Mouse (Mus musculus) forebrain, postnatal 0 days (tissue): ENCODE results near the gene Disp2. TPM values are rescaled to one million over a fixed set of nuclear protein-coding genes. Genes with fewer than 3 reads are reported as not detected.

Experiments used
- ATAC-seq: fragments of 200-750 bp; cut with Nextera tagmentation; 2 replicates; pipeline ENCODE4 v1.8.0; 2017; ENCODE audit warnings: mild to moderate bottlenecking, moderate library complexity
- DNase-seq: peaks from one replicate; pipeline ENCODE4 v3.0.0-alpha.2; 2015
- H3K27ac ChIP-seq: fragments of 300-500 bp; sonication (generic); 2 replicates; pipeline ENCODE4 v1.5.1; 2014; ENCODE audit warnings: low read depth, mild to moderate bottlenecking, antibody characterized with exemption, low read length, moderate library complexity, mixed read lengths
- H3K27me3 ChIP-seq: fragments of 300-500 bp; sonication (generic); 2 replicates; pipeline ENCODE4 v1.6.1; 2014; ENCODE audit warnings: mild to moderate bottlenecking, low read length, mixed read lengths; ENCODE audit not compliant: insufficient read depth
- H3K36me3 ChIP-seq: fragments of 300-500 bp; sonication (generic); 2 replicates; pipeline ENCODE4 v1.6.1; 2014; ENCODE audit warnings: mild to moderate bottlenecking, moderate library complexity; ENCODE audit not compliant: insufficient read depth
- H3K4me1 ChIP-seq: fragments of 300-500 bp; sonication (generic); 2 replicates; pipeline ENCODE4 v1.6.1; 2014; ENCODE audit warnings: antibody characterized with exemption; ENCODE audit not compliant: insufficient read depth
- H3K4me2 ChIP-seq: fragments of 300-500 bp; sonication (generic); 2 replicates; pipeline ENCODE4 v1.6.1; 2014; ENCODE audit warnings: low read depth, mild to moderate bottlenecking, moderate library complexity
- H3K4me3 ChIP-seq: fragments of 300-500 bp; sonication (generic); 2 replicates; pipeline ENCODE4 v1.5.1; 2014; ENCODE audit warnings: low read depth, low read length, mixed read lengths
- H3K9ac ChIP-seq: fragments of 300-500 bp; sonication (generic); 2 replicates; pipeline ENCODE4 v1.6.1; 2014; ENCODE audit warnings: mild to moderate bottlenecking
- H3K9me3 ChIP-seq: fragments of 300-500 bp; sonication (generic); 2 replicates; pipeline ENCODE4 v1.6.1; 2016; ENCODE audit warnings: low read length
- CTCF ChIP-seq: sonication (generic); IDR thresholded peaks from 2 replicates; pipeline ENCODE4 v1.5.1; 2016; ENCODE audit warnings: antibody characterized with exemption, control low read depth, low read depth
- WGBS: fragments of 180-500 bp; shearing (Covaris S2); extraction: QIAGEN DNeasy Blood & Tissue Kit; methylation state at CpG from one replicate; pipeline ENCODE4 v1.1.7; 2014; 5-methylcytosine and 5-hydroxymethylcytosine counted together
- polyA plus RNA-seq: library from polyadenylated mRNA; unstranded; fragments of >200 nt; fragmentation: Nextera tagmentation; extraction: Ambion mirVana; gene quantifications from 2 replicates; pipeline ENCODE4 v1.2.1, GENCODE M21; 2015
- total RNA-seq: library from RNA; depleted of rRNA; stranded (reverse); fragments of >200 nt; gene quantifications from 2 replicates; pipeline ENCODE4 v1.2.3, GENCODE M21; 2014

The Disp2 gene
- total and polyA plus RNA-seq, 2 experiments from 2014 or later, result 40.4 to 91.3 TPM

- 38% methylated on average over 3 of the region's 4 CpGs for WGBS
- H3K36me3 ChIP-seq, result no peaks in the 10 kb centered on the region
- no peak overlapping the region for H3K4me3 ChIP-seq
- no peaks in the 10 kb centered on the region for H3K27me3 ChIP-seq
- H3K9me3 ChIP-seq, result no peaks in the 10 kb centered on the region
- H3K9ac ChIP-seq, result no peak overlapping the region
- H3K4me1 ChIP-seq, result no peaks in the 10 kb centered on the region; the same call in 1 of the 2 replicates
- DNase-seq (peak; percentile 60), ATAC-seq (peak; percentile 54)
- TF ChIP-seq CTCF, result no peak
- H3K4me2 ChIP-seq, result no peak overlapping the region
- H3K27ac ChIP-seq, result peak overlapping the region; percentile 64; the same call in 1 of the 2 replicates
These were observed 3.7 kb upstream of the Disp2 start for GRCm38 (mm10) chr2:118775846-118776245.

DNA sequence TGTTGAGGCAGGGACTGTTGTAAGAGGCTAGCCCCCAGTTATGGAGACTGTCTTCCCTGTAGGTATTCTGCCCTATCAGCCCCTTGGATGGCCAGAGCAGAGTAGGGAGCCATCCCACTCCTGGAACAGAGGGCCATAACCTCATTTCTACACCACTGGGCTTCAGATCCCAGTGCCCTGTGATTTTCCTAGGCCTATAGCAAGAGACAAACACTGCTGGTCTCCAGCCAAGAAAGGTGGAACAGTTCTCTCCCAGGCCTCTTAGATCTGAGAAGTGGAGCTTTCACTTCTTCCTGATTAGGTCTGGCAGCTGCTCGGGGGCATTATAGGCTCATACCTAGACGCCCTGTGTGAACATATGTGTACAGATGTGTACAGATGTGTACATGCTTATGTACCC, 3.2 kb upstream of the Disp2 start:
- ATAC-seq (no peak), DNase-seq (no peak)
- Histone ChIP-seq H3K4me3 (no peak overlapping the region), H3K9ac (no peak overlapping the region), H3K4me2 (no peak overlapping the region), H3K9me3 (no peaks in the 10 kb centered on the region), H3K27me3 (no peaks in the 10 kb centered on the region), H3K4me1 (no peaks in the 10 kb centered on the region; the same call in 1 of the 2 replicates), H3K36me3 (no peaks in the 10 kb centered on the region), H3K27ac (peak overlapping the region; percentile 64; the same call in 1 of the 2 replicates)
- 61% methylated on average over 2 of the region's 2 CpGs for WGBS
- TF ChIP-seq CTCF, result no peak

DNA sequence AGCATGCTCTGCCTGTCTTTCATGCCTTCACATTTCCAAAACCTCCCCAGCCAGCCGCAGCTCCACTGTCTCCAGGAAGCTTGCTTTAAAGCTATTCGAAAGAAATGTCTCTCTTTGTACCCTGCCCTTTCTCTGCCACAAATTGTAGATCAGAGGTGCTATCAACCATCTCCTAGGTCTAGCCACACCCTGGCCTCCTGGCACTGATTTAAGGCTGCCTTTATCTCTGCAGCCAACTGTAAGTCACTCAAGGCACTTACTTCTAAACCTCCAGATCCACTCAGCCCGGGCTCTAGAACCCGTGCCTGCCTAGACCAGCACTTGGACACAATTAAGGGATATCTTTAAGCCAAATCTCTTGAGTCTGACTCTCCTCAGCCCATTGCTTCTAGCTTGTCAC, 1.1 kb upstream of the Disp2 start:
- 79% methylated on average over 4 of the region's 4 CpGs for WGBS
- Histone ChIP-seq H3K27me3 (no peaks in the 10 kb centered on the region), H3K4me2 (no peak overlapping the region), H3K36me3 (no peaks in the 10 kb centered on the region), H3K9ac (no peak overlapping the region), H3K4me3 (no peak overlapping the region), H3K4me1 (no peaks in the 10 kb centered on the region; the same call in 1 of the 2 replicates), H3K9me3 (no peaks in the 10 kb centered on the region), H3K27ac (no peak overlapping the region)
- ATAC-seq, result no peak
- TF ChIP-seq CTCF, result no peak
- DNase-seq, result no peak

GRCm38 (mm10) chr2:118779065-118779464, 454 bp upstream of the Disp2 start:
- Histone ChIP-seq H3K4me2 (peak overlapping the region; percentile 71), H3K27ac (no peak overlapping the region; the same call in 1 of the 2 replicates), H3K36me3 (no peaks in the 10 kb centered on the region), H3K9me3 (no peaks in the 10 kb centered on the region), H3K27me3 (no peaks in the 10 kb centered on the region), H3K4me1 (no peaks in the 10 kb centered on the region; the same call in 1 of the 2 replicates), H3K4me3 (peak overlapping the region; percentile 44), H3K9ac (peak overlapping the region; percentile 57; the same call in 1 of the 2 replicates)
- ATAC-seq (peak; percentile 7), DNase-seq (no peak)
- 7% methylated on average over 10 of the region's 10 CpGs for WGBS
- TF ChIP-seq CTCF, result no peak

- H3K36me3 ChIP-seq, result peaks cover 5% of the 10 kb centered on the region; the same call in 1 of the 2 replicates
- H3K9me3 ChIP-seq, result no peaks in the 10 kb centered on the region
- peak overlapping the region; percentile 71; the same call in 1 of the 2 replicates for H3K4me2 ChIP-seq
- H3K9ac ChIP-seq, result no peak overlapping the region
- ATAC-seq (no peak), DNase-seq (no peak)
- no peaks in the 10 kb centered on the region; the same call in 1 of the 2 replicates for H3K4me1 ChIP-seq
- 29% methylated on average over 1 of the region's 1 CpGs for WGBS
- H3K27ac ChIP-seq, result no peak overlapping the region
- no peaks in the 10 kb centered on the region for H3K27me3 ChIP-seq
- no peak for TF ChIP-seq CTCF
- no peak overlapping the region for H3K4me3 ChIP-seq
These were observed 1.6 kb downstream of the Disp2 start for GRCm38 (mm10) chr2:118781115-118781514.

DNA sequence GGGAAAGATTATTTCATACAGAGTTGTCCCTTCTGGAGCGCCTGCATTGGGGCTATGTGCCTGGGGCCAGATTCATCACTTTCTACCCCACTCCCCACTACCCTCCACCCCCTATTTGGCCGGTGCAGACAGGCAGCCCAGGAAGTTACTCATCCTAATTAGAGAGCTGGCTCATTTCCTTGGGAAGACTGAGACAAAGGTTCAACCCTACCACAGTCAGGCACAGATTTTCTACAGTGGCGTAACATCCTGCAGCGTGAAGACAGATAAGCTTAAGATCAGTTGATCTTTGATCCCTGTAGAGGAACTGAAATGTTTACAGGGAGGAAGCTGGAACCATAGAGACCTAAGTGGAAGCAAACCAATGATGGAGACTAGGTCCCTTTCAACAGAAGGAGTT, 2.8 kb downstream of the Disp2 start:
- Histone ChIP-seq H3K9me3 (no peaks in the 10 kb centered on the region), H3K27me3 (no peaks in the 10 kb centered on the region), H3K27ac (no peak overlapping the region), H3K4me3 (no peak overlapping the region), H3K9ac (no peak overlapping the region), H3K36me3 (peaks cover 16% of the 10 kb centered on the region; the same call in 1 of the 2 replicates), H3K4me2 (no peak overlapping the region), H3K4me1 (no peaks in the 10 kb centered on the region; the same call in 1 of the 2 replicates)
- 71% methylated on average over 4 of the region's 4 CpGs for WGBS
- no peak for TF ChIP-seq CTCF
- no peak for DNase-seq
- no peak for ATAC-seq

- H3K27ac ChIP-seq, result no peak overlapping the region
- H3K4me3 ChIP-seq, result no peak overlapping the region
- peaks cover 23% of the 10 kb centered on the region for H3K36me3 ChIP-seq
- H3K9me3 ChIP-seq, result no peaks in the 10 kb centered on the region
- H3K9ac ChIP-seq, result no peak overlapping the region
- no peak overlapping the region for H3K4me2 ChIP-seq
- WGBS, result 68% methylated on average over 5 of the region's 5 CpGs
- ATAC-seq, result no peak
- H3K27me3 ChIP-seq, result no peaks in the 10 kb centered on the region
- no peak for TF ChIP-seq CTCF
- no peaks in the 10 kb centered on the region; the same call in 1 of the 2 replicates for H3K4me1 ChIP-seq
- DNase-seq, result no peak
These were observed 3.6 kb downstream of the Disp2 start for GRCm38 (mm10) chr2:118783093-118783492.
